Mouse (Mus musculus): Measurements from ENCODE around the gene Kctd11.

Gene Kctd11

GRCm38 (mm10) chr11:69849128-69849527 is 32.1 kb downstream of the Kctd11 start:
- no peak for DNase-seq (ENCODE audit: low spot score in 2 of 2)

- DNase-seq (ENCODE audit: low spot score in 2 of 2): no peak
Measured at GRCm38 (mm10) chr11:69848021-69848420, 33.2 kb downstream of the Kctd11 start.

DNA sequence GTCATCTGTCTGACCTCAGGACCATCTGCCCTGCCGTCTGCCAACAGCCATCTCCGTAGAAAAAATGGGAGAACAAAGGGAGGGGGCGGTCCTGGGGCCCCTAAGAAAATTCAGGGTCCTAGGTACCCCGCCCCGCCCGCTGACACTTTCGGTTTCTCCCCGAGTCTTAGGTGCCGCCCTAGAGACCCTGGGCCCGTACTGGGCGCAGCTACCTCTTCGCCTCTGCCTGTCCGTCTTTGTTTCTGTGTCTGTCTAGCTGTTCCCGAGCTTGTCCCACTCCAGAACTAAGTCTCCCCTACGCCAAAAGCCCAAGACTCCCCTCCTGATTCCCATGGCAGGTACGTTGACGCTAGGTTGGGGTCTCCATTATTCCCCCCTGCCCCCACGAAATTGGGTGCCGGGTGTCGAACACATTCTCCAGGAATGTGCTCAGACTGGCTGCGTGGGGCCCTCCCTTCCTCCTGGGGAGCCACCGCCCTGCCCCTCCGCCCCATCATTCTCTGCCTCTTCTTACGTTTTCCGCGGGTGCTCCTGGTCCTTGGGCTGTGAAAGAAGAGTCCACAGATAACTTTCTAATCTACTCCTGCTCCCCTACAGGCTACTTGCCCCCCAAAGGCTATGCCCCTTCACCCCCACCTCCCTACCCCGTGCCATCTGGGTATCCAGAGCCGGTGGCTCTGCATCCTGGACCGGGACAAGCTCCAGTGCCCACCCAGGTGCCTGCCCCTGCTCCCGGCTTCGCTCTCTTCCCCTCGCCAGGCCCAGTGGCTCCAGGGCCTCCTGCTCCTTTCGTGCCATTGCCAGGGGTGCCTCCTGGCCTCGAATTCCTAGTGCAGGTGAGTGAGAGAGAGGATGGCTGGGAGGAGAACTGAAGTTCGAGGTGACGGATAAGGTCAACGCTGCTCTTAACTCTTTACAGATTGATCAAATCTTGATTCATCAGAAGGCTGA is 34.2 kb downstream of the Kctd11 start:
- DNase-seq (ENCODE audit: low spot score in 2 of 2): no peak

DNA sequence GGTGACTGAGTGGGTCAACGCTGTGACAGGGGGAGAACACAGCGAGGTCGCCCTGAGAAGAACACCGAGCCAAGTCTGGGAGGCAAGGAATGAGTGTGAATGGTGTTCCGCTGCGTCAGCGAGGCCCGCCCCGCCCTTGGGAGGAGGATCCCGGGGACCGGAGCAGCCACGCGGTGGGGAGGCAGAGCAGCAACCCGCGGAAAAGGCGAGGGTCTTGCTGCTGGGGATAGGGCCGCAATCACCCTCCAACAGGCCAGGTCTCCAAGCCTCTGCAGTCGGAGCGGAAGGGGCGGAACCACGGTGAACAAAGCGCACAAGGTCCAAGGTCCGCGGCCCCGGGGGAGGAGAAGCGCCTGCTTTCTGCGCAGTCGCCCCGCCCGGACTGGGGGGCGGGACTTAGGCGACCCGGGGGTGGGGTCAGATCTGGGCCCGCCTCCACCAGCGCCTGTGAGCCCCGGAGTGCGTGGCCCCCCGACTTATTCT is 35.0 kb downstream of the Kctd11 start, which contains the start of gene Plscr3:
Plscr3 (plus strand) TSS at position 179 of the 483 bp plus-strand sequence.
- peak; percentile 78 to 80 for DNase-seq (ENCODE audit: low spot score in 2 of 2)

GRCm38 (mm10) chr11:69838714-69839104 is 42.5 kb downstream of the Kctd11 start:
- DNase-seq (ENCODE audit: low spot score in 2 of 2): no peak

- peak; percentile 96 to 98 for DNase-seq (ENCODE audit: low spot score in 2 of 2)
Measured at GRCm38 (mm10) chr11:69837952-69838713, 43.1 kb downstream of the Kctd11 start, which contains the start of gene Tmem256. Tmem256 (plus strand) TSS chr11:69838514.

- no peak for DNase-seq (ENCODE audit: low spot score in 2 of 2)
Measured at GRCm38 (mm10) chr11:69837604-69837951, 43.6 kb downstream of the Kctd11 start, which contains the start of gene Nlgn2. Nlgn2 (minus strand) TSS chr11:69837784.

DNA sequence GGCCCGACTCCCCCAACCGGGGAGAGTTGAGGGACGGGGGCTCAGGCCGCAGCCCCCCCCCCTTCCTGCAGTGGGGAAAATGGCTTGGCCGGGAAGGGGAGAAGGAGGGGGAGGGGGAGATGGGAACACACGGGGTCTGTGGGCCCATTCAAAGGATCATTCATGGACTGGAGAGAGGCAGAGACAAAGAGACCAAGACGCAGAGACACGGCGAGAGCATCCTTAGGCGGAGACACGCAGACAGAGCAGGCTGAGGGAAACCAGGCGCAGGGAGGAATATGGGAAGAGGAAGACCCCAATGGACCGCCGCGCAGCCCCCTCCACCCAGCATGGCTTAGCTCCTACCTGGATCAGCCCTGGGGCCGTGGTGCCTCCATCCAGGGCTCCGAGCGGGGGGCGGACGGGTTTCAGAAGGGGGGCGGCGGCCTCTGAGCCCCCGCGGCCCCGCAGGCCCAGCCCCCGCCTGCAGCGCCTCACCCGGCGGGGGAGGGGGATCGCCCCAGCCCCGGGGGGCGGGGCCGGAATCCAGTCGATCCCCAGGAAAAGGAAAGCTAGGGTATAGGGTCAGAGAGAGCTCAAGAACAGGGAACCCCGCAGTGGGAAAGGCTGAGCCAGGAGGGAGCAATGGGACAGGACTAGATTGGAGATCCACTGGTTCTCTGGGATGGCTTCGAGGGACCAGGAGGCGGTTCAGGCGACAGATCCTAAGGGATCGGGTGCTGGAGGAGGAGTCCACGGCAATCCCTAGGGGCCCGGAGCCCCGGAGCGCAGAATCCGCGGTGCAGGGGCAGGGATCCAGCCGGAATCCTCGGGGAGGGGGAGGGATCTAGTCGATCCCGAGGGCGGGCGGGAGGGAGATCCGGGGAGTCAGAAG is 44.3 kb downstream of the Kctd11 start:
- no peak for DNase-seq (ENCODE audit: low spot score in 2 of 2)

DNA sequence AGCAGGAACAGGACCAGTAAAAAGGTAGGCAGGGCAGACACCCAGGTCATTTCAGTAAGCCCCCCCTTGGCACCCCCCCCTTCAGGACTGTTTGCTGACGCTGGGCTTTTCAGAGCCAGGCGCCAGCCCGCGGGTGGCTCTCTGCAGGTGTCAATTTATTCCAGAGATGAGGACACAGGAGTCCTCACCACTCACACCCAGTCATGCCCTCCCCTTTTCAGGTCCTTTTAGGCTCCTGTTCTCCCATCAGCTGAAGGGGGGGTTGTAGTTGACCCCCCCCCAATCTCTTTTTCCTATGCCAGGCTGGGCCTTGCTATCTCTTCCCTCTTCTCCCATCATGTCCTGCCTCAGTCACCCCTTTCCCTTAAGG is 45.3 kb downstream of the Kctd11 start:
- no peak for DNase-seq (ENCODE audit: low spot score in 2 of 2)

GRCm38 (mm10) chr11:69835326-69835965 is 45.8 kb downstream of the Kctd11 start:
- no peak for DNase-seq (ENCODE audit: low spot score in 2 of 2)

DNA sequence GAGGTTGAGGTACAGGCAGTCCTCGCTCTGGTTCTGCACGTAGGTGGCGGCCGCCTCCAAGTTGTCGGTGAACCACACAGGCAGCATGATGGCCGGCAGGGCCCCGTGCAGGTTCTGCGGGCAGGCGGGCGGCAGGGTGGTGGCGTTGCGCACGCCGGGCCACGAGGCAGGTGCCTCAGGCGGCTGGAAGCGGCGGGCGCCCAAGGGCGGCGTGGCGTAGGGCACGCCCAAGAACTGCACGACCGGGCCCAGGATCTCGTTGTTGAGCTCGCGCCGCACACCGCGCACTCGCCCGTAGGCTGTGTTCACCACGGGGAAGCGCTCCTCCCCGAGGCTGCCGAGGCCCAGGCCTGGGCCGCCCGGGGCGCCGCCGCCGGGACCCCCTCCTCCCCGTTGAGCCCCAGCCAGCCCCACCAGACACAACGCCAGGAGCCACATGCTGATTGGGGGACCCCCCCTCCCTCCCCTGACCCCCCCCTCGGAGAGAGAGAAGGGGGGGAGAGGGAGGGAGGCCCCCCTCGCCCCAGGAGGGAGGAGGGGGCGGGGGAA is 47.1 kb downstream of the Kctd11 start:
- peak in 1 of 2 experiments; percentile 41 for DNase-seq (ENCODE audit: low spot score in 2 of 2)

DNA sequence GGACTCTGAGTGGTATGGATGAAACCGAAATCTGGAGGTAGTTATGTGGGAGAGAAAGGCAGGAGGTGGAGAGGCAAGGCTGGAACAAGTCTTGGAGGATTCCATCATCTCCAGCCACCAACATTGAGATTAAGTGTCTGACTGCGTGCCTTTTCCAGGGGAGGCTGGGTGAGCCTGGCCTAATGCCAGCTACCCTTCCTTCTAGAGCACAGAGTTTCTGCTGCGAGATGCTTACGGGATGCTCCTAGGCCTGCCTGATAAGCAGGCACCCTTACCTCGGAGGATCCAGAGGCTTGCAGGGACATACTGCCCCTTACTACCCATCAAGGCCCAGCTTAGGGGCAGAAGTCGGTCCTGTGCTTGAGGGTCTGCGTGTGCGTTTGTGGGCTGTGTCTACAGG is 47.7 kb downstream of the Kctd11 start:
- no peak for DNase-seq (ENCODE audit: low spot score in 2 of 2)

- no peak for DNase-seq (ENCODE audit: low spot score in 2 of 2)
Measured at GRCm38 (mm10) chr11:69828832-69829231, 52.4 kb downstream of the Kctd11 start.

Measured in right cerebral cortex, postnatal 36 days (tissue).